Mouse (Mus musculus): ENCODE data around the gene Dnajb14. TPM values are rescaled to one million over a fixed set of nuclear protein-coding genes. Genes with fewer than 3 reads are reported as not detected.

Dnajb14 gene
- polyA plus RNA-seq, 1 experiment from 2014 or later: 9.3 TPM

DNA sequence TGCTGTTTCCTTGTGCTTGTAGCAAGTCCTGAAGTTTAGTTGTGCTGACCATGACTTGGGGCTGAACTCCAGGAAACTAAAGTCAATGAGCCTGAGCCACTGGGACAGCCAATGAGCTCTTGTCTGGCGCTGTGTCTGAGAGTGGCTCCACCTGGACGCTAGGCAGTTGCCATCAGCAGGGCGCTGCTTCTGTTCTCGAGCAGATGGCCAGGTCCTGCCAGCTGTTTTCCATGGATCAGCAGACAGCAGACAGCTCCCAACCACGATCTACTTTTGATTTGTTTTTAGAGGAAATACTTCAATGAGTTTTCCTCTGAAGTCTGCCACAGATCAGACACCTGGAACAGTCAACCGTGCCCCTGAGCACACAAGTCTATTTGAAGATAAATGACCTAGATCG is 65.3 kb downstream of the Dnajb14 start:
- Histone ChIP-seq H3K9ac (replicated peaks; ENCODE audit: low read depth, low read length) (no peak overlapping the region), H3K27me3 (ENCODE audit: control insufficient read depth, insufficient read depth, low read length) (no peaks in the 10 kb centered on the region), H3K36me3 (ENCODE audit: control insufficient read depth, insufficient read depth, low read length) (peaks cover 10% of the 10 kb centered on the region; the same call in 1 of the 2 replicates), H3K4me2 (replicated peaks; ENCODE audit: low read depth, low read length) (no peak overlapping the region), H3K4me3 (ENCODE audit: low read depth, low read length) (no peak overlapping the region), H3K27ac (ENCODE audit: low read length) (no peak overlapping the region), H3K4me1 (ENCODE audit: control insufficient read depth, insufficient read depth, low read length) (peaks cover 4% of the 10 kb centered on the region; the same call in 1 of the 2 replicates), H3K9me3 (ENCODE audit: control insufficient read depth, low read depth, low read length) (no peaks in the 10 kb centered on the region)
- no peak for ATAC-seq (ENCODE audit: insufficient number of reproducible peaks, insufficient read depth, low FRiP score, low read depth)
- WGBS: 42% methylated on average over 7 of the region's 7 CpGs

DNA sequence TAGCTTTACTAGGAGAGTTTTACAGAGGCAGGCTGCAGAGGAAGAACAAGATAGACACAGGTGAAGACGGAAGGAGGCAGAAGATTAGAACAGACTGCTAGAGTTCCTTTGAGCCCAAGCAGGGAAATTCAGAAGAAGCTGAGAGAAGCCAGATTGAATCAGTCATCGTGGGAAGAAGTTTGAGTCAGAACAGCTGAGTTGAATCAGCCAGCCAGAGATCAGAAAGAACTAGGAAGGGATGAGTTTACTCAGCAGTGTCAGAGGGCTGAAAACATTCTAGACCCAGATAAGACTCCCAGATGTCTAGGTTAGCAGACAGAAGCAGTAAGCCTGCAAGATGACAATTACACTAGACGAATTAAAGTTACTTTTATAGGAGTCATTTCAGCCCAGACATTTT is 66.5 kb downstream of the Dnajb14 start:
- H3K4me2 ChIP-seq (replicated peaks; ENCODE audit: low read depth, low read length): no peak overlapping the region
- ATAC-seq (ENCODE audit: insufficient number of reproducible peaks, insufficient read depth, low FRiP score, low read depth): no peak
- peaks cover 10% of the 10 kb centered on the region; the same call in 1 of the 2 replicates for H3K36me3 ChIP-seq (ENCODE audit: control insufficient read depth, insufficient read depth, low read length)
- H3K27ac ChIP-seq (ENCODE audit: low read length): no peak overlapping the region
- peaks cover 4% of the 10 kb centered on the region; the same call in 1 of the 2 replicates for H3K4me1 ChIP-seq (ENCODE audit: control insufficient read depth, insufficient read depth, low read length)
- WGBS: 36% methylated on average over 3 of the region's 3 CpGs
- H3K9ac ChIP-seq (replicated peaks; ENCODE audit: low read depth, low read length): no peak overlapping the region
- H3K27me3 ChIP-seq (ENCODE audit: control insufficient read depth, insufficient read depth, low read length): no peaks in the 10 kb centered on the region
- no peaks in the 10 kb centered on the region for H3K9me3 ChIP-seq (ENCODE audit: control insufficient read depth, low read depth, low read length)
- H3K4me3 ChIP-seq (ENCODE audit: low read depth, low read length): no peak overlapping the region

DNA sequence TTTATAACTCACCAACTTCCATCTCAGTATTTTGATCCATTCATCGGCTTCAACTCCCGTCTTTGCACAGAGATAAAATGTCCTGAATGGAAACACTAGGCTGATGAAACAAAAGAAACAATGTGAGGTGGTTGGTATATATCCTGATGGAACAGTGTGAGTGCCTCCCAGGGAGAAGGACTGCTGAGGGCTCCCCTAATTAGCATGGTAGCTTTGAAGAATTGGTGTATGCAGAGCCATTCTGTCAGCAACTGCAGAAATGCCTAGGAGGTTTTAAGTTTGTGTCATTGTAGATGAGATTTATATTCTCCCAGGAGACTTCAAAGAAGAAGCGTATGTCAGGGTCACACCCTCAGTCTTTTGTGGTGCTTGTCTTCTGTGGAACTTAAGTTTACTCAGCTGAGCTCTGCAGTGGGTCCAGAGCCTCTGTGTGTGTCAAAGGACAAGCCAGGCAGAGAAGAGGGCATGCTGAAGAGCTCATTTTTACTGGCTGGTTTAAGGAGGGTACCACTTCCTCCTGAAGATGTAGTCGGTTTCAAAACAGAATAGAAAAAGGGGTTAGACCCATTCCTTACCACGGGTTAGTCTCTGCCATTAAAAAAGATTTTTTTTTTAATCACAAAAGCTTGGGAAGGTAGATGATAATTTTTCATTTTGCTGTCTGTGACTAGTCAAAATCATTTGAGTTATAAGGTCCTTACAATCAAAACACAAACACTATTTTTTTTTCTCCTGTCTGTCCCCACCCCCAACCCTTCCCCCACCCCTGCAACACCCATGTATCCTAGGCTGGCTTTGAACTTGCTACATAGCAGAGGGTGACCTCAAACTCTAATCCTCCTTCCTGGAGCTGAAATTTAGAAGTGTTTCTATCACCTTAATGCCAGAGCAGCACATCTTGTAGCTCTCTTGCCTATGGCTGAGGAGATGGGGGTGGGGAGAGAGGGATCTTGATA is 68.4 kb downstream of the Dnajb14 start:
- Histone ChIP-seq H3K4me2 (replicated peaks; ENCODE audit: low read depth, low read length) (no peak overlapping the region), H3K9ac (replicated peaks; ENCODE audit: low read depth, low read length) (no peak overlapping the region), H3K4me3 (ENCODE audit: low read depth, low read length) (no peak overlapping the region), H3K27me3 (ENCODE audit: control insufficient read depth, insufficient read depth, low read length) (no peaks in the 10 kb centered on the region), H3K27ac (ENCODE audit: low read length) (no peak overlapping the region), H3K9me3 (ENCODE audit: control insufficient read depth, low read depth, low read length) (no peaks in the 10 kb centered on the region), H3K4me1 (ENCODE audit: control insufficient read depth, insufficient read depth, low read length) (peaks cover 4% of the 10 kb centered on the region; the same call in 1 of the 2 replicates), H3K36me3 (ENCODE audit: control insufficient read depth, insufficient read depth, low read length) (no peaks in the 10 kb centered on the region)
- 52% methylated on average over 5 of the region's 5 CpGs for WGBS
- ATAC-seq (ENCODE audit: insufficient number of reproducible peaks, insufficient read depth, low FRiP score, low read depth): no peak

DNA sequence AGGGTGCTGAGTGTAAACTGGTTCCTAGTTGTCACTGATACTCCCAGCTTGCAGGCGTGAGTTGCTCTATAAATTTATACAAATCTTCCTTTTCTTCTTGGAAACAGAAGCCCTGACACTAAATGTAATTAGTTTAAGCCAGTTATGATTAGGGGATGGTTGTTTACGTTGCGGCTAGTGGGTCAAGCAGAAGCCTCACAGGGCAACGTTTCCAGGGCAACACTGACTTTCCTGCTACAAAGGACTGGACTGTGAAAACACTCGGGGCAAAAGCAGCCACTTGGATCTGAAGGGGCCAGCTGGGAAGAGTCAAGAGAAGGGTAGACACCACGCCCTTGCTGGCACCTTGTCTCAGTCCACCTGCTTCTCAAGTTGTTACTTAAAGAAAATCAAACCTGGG is 69.1 kb downstream of the Dnajb14 start:
- Histone ChIP-seq H3K4me2 (replicated peaks; ENCODE audit: low read depth, low read length) (no peak overlapping the region), H3K36me3 (ENCODE audit: control insufficient read depth, insufficient read depth, low read length) (no peaks in the 10 kb centered on the region), H3K4me3 (ENCODE audit: low read depth, low read length) (no peak overlapping the region), H3K27ac (ENCODE audit: low read length) (no peak overlapping the region), H3K27me3 (ENCODE audit: control insufficient read depth, insufficient read depth, low read length) (no peaks in the 10 kb centered on the region), H3K9me3 (ENCODE audit: control insufficient read depth, low read depth, low read length) (no peaks in the 10 kb centered on the region), H3K4me1 (ENCODE audit: control insufficient read depth, insufficient read depth, low read length) (peaks cover 4% of the 10 kb centered on the region; the same call in 1 of the 2 replicates), H3K9ac (replicated peaks; ENCODE audit: low read depth, low read length) (no peak overlapping the region)
- no peak for ATAC-seq (ENCODE audit: insufficient number of reproducible peaks, insufficient read depth, low FRiP score, low read depth)
- WGBS: 20% methylated on average over 6 of the region's 6 CpGs

DNA sequence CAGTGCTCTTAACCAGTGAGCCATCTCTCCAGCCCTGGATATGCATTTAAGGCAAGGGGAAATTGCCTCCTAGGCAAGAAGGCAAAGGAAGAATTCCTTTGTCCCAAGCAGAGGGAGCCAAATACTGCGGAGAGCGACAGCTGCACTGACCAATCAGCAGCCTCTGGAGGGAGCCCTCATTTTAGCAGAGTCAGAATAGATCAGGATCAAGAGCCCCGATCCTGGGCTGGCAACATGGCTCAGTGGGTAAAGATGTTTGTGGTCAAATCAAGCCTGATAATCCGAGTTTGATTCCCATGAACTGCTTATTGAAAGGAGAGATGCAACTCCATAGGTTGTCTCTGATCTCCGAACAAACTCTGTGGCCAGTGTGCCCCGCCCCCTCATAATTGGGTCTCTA is 71.1 kb downstream of the Dnajb14 start:
- H3K9me3 ChIP-seq (ENCODE audit: control insufficient read depth, low read depth, low read length): no peaks in the 10 kb centered on the region
- H3K36me3 ChIP-seq (ENCODE audit: control insufficient read depth, insufficient read depth, low read length): no peaks in the 10 kb centered on the region
- H3K4me1 ChIP-seq (ENCODE audit: control insufficient read depth, insufficient read depth, low read length): 0 out of 2 replicates have a peak, but pooled peaks cover 4% of the 10 kb centered on the region
- H3K4me3 ChIP-seq (ENCODE audit: low read depth, low read length): no peak overlapping the region
- no peak overlapping the region for H3K9ac ChIP-seq (replicated peaks; ENCODE audit: low read depth, low read length)
- no peaks in the 10 kb centered on the region for H3K27me3 ChIP-seq (ENCODE audit: control insufficient read depth, insufficient read depth, low read length)
- no peak overlapping the region; the same call in 1 of the 2 replicates for H3K4me2 ChIP-seq (replicated peaks; ENCODE audit: low read depth, low read length)
- no peak overlapping the region for H3K27ac ChIP-seq (ENCODE audit: low read length)
- 50% methylated on average over 6 of the region's 6 CpGs for WGBS
- ATAC-seq (ENCODE audit: insufficient number of reproducible peaks, insufficient read depth, low FRiP score, low read depth): peak; percentile 46

DNA sequence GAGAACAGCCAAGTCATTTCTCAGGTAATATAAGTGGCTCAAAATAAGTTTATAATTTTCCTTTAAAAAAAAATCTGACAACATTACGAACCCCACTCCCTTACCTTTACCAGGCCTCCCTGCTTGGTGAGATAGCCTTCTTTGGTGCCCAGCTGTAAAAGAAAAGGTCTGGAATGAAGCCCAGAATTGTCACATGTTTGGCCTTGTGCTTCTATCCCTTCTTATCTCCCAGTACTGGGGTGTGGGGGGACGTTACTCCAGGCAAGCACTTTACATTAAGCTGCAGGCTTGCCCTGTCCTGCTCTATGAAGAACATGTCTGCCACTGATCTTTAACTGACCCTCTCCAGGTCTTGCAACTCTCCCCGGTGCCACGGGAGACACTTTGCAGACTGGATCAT is 73.3 kb downstream of the Dnajb14 start:
- no peak overlapping the region for H3K4me3 ChIP-seq (ENCODE audit: low read depth, low read length)
- no peak overlapping the region for H3K9ac ChIP-seq (replicated peaks; ENCODE audit: low read depth, low read length)
- no peaks in the 10 kb centered on the region for H3K27me3 ChIP-seq (ENCODE audit: control insufficient read depth, insufficient read depth, low read length)
- H3K4me2 ChIP-seq (replicated peaks; ENCODE audit: low read depth, low read length): no peak overlapping the region
- 66% methylated on average over 4 of the region's 4 CpGs for WGBS
- peak; percentile 61; the same call in 1 of the 2 replicates for ATAC-seq (ENCODE audit: insufficient number of reproducible peaks, insufficient read depth, low FRiP score, low read depth)
- H3K4me1 ChIP-seq (ENCODE audit: control insufficient read depth, insufficient read depth, low read length): 0 out of 2 replicates have a peak, but pooled peaks cover 4% of the 10 kb centered on the region
- H3K27ac ChIP-seq (ENCODE audit: low read length): no peak overlapping the region
- no peaks in the 10 kb centered on the region for H3K36me3 ChIP-seq (ENCODE audit: control insufficient read depth, insufficient read depth, low read length)
- no peaks in the 10 kb centered on the region for H3K9me3 ChIP-seq (ENCODE audit: control insufficient read depth, low read depth, low read length)

DNA sequence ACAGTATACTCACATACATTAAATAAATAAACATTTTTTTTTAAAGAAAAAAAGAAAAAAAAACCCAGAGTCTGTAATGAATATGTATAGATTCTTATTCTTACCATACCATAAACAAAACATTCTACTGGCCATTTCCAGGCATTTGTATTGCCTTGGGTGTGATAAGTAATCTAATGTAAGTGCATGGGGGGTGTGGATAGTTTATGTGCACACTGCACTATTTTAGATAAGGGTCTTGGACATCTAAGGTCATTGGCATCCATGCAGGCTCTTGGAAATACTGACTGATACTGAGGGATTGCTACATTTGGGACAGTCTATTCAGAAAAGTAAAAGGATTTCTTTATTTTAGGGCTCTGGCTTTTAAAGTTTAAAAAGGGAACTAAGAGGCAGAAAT is 74.1 kb downstream of the Dnajb14 start:
- Histone ChIP-seq H3K9ac (replicated peaks; ENCODE audit: low read depth, low read length) (no peak overlapping the region), H3K36me3 (ENCODE audit: control insufficient read depth, insufficient read depth, low read length) (no peaks in the 10 kb centered on the region), H3K27me3 (ENCODE audit: control insufficient read depth, insufficient read depth, low read length) (no peaks in the 10 kb centered on the region), H3K27ac (ENCODE audit: low read length) (no peak overlapping the region), H3K9me3 (ENCODE audit: control insufficient read depth, low read depth, low read length) (no peaks in the 10 kb centered on the region), H3K4me3 (ENCODE audit: low read depth, low read length) (no peak overlapping the region), H3K4me1 (ENCODE audit: control insufficient read depth, insufficient read depth, low read length) (no peaks in the 10 kb centered on the region), H3K4me2 (replicated peaks; ENCODE audit: low read depth, low read length) (no peak overlapping the region)
- no peak for ATAC-seq (ENCODE audit: insufficient number of reproducible peaks, insufficient read depth, low FRiP score, low read depth)

DNA sequence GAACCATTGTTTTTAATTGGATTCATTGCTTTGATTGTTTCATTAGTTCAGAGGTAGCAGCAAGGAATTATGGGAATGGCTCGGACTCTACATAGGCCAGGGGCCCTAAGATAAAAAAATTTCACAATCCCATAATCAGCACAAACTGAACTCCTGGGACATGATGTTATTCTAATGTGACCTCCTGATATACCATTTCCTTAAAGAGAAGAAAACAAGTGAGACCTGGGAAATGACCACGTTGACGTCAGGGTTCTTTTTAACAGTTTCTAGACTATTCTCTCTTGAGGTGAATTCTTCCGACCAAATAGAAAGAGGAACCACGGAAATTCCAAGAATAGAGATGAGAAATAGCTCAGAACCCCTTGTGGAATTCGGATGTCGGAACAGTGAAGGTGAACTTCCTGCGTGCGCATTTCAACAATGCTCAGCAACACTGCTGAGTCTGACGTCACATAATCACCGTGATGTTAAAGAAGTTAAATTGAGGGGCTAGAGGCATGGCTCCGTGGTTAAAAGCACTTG is 74.7 kb downstream of the Dnajb14 start:
- WGBS: 88% methylated on average over 12 of the region's 12 CpGs
- Histone ChIP-seq H3K9ac (replicated peaks; ENCODE audit: low read depth, low read length) (no peak overlapping the region), H3K4me2 (replicated peaks; ENCODE audit: low read depth, low read length) (no peak overlapping the region), H3K27ac (ENCODE audit: low read length) (no peak overlapping the region), H3K4me1 (ENCODE audit: control insufficient read depth, insufficient read depth, low read length) (no peaks in the 10 kb centered on the region), H3K9me3 (ENCODE audit: control insufficient read depth, low read depth, low read length) (no peaks in the 10 kb centered on the region), H3K4me3 (ENCODE audit: low read depth, low read length) (no peak overlapping the region), H3K27me3 (ENCODE audit: control insufficient read depth, insufficient read depth, low read length) (no peaks in the 10 kb centered on the region), H3K36me3 (ENCODE audit: control insufficient read depth, insufficient read depth, low read length) (no peaks in the 10 kb centered on the region)
- no peak for ATAC-seq (ENCODE audit: insufficient number of reproducible peaks, insufficient read depth, low FRiP score, low read depth)
